ENCODE assay signal across 9 mouse cellular contexts in genomic region chr7:75807460-75808304, GRCm38 (mm10). TPM values are rescaled to one million over a fixed set of nuclear protein-coding genes. Genes with fewer than 3 reads are reported as not detected.
A peak's percentile ranks its signal among the peaks of the same experiment; 100 is the strongest.
DNase-seq lines count a peak whose midpoint lies in the region; ATAC-seq and TF ChIP-seq lines count a peak whose summit lies in the region.
"Had no signal": no experiment of that assay in that cellular context is flagged by ENCODE, and none has a peak within 500 bp of the region (broad histone marks: within the 10 kb centered on the region; RNA-seq: fewer than 3 reads in every experiment).

No protein-coding gene starts in this region.

- no peak overlapping the region for H3K4me2 ChIP-seq in forebrain, embryonic 11.5 days (ENCODE audit: low read depth, low read length, severe bottlenecking)
- H3K4me2 ChIP-seq: midbrain, embryonic 12.5 days had no signal

- H3K9ac ChIP-seq in forebrain, embryonic 11.5 days (ENCODE audit: low read length): no peak overlapping the region
- H3K9ac ChIP-seq: midbrain, embryonic 12.5 days had no signal

- H3K4me3 ChIP-seq in forebrain, embryonic 11.5 days (ENCODE audit: low read depth, low read length): no peak overlapping the region
- H3K4me3 ChIP-seq in forebrain, embryonic 10.5 days: no peak overlapping the region
- no peak overlapping the region for H3K4me3 ChIP-seq in thymus, adult 2 months (ENCODE audit: control insufficient read depth, insufficient read depth, low read length)
- H3K4me3 ChIP-seq: midbrain, embryonic 12.5 days had no signal

- peak; percentile 52 for DNase-seq in forebrain, embryonic 11.5 days (ENCODE audit: low spot score)
- no peak for DNase-seq in forebrain, embryonic 10.5 days (ENCODE audit: extremely low spot score, low spot score)
- DNase-seq in thymus, adult 2 months: no peak
- no peak for DNase-seq in thymus, postnatal 36 days
- DNase-seq in kidney, postnatal 10 days: peak; percentile 68
- peak; percentile 26 for DNase-seq in retina, postnatal 1 day
- DNase-seq in cerebellum, adult 11-12 months: no peak

- H3K9me3 ChIP-seq in forebrain, embryonic 11.5 days (ENCODE audit: control insufficient read depth, low read length): no peaks in the 10 kb centered on the region
- no peaks in the 10 kb centered on the region for H3K9me3 ChIP-seq in forebrain, embryonic 10.5 days
- H3K9me3 ChIP-seq: midbrain, embryonic 12.5 days had no signal

- H3K4me1 ChIP-seq in forebrain, embryonic 11.5 days (replicated peaks; ENCODE audit: control insufficient read depth, insufficient read depth, low read length): no peaks in the 10 kb centered on the region
- H3K4me1 ChIP-seq in forebrain, embryonic 10.5 days: no peaks in the 10 kb centered on the region
- no peaks in the 10 kb centered on the region for H3K4me1 ChIP-seq in thymus, adult 2 months (replicated peaks; ENCODE audit: control insufficient read depth, insufficient read depth, low read length)
- H3K4me1 ChIP-seq: midbrain, embryonic 12.5 days had no signal

- no peaks in the 10 kb centered on the region for H3K27me3 ChIP-seq in forebrain, embryonic 11.5 days (ENCODE audit: control insufficient read depth, insufficient read depth, low read length)
- H3K27me3 ChIP-seq in forebrain, embryonic 10.5 days (ENCODE audit: poor library complexity, severe bottlenecking): no peaks in the 10 kb centered on the region
- H3K27me3 ChIP-seq in thymus, adult 2 months (ENCODE audit: control insufficient read depth, insufficient read depth, low read length): no peaks in the 10 kb centered on the region
- H3K27me3 ChIP-seq: midbrain, embryonic 12.5 days had no signal

- 80% methylated on average over 15 of the region's 17 CpGs for WGBS in forebrain, embryonic 11.5 days
- 82% methylated on average over 17 of the region's 17 CpGs for WGBS in forebrain, embryonic 10.5 days
- 89% methylated on average over 17 of the region's 17 CpGs for WGBS in thymus, adult 2 months

- TF ChIP-seq POLR2A in thymus, adult 2 months (IDR thresholded peaks at IDR 0.05; ENCODE audit: control insufficient read depth, extremely low read depth, insufficient read depth, low read length, poor library complexity): no peak

- TF ChIP-seq CTCF in thymus, adult 2 months (IDR thresholded peaks at IDR 0.05; ENCODE audit: borderline replicate concordance, control insufficient read depth, extremely low read depth, insufficient read depth, low read length, poor library complexity): peak; percentile 43; the same call in 1 of the 2 replicates

- no peak for ATAC-seq in forebrain, embryonic 11.5 days (replicated peaks; ENCODE audit: low FRiP score)
- ATAC-seq in granulocyte monocyte progenitor cell, adult 5-6 weeks (replicated peaks; ENCODE audit: poor library complexity, severe bottlenecking): peak; percentile 44

- H3K36me3 ChIP-seq in forebrain, embryonic 11.5 days (ENCODE audit: control insufficient read depth, insufficient read depth, low read length): no peaks in the 10 kb centered on the region
- no peaks in the 10 kb centered on the region for H3K36me3 ChIP-seq in forebrain, embryonic 10.5 days (replicated peaks)
- no peaks in the 10 kb centered on the region for H3K36me3 ChIP-seq in thymus, adult 2 months (ENCODE audit: control insufficient read depth, insufficient read depth, low read length)
- H3K36me3 ChIP-seq: midbrain, embryonic 12.5 days had no signal

- H3K27ac ChIP-seq in forebrain, embryonic 11.5 days (ENCODE audit: low read depth, low read length): no peak overlapping the region
- no peak overlapping the region for H3K27ac ChIP-seq in forebrain, embryonic 10.5 days
- H3K27ac ChIP-seq in thymus, adult 2 months (ENCODE audit: control insufficient read depth, insufficient read depth, low read length): no peak overlapping the region
- H3K27ac ChIP-seq: midbrain, embryonic 12.5 days had no signal

RNA-seq across cellular contexts. Expression of gene Klhl25, which starts 40.4 kb away (rescaled TPM):
- 22.5 and 25.8 TPM in 2 replicates for polyA plus RNA-seq in forebrain, embryonic 11.5 days (2014; fragmentation: Nextera tagmentation; extraction: Ambion mirVana)
- 24.2 and 25.2 TPM in 2 replicates for polyA plus RNA-seq in forebrain, embryonic 10.5 days (2016; fragmentation: Nextera tagmentation; extraction: Ambion mirVana)
- polyA plus RNA-seq in thymus, adult 2 months (2012; rRNA removed): 24.5 and 29.7 TPM in 2 replicates
- 5.8 and 11.2 TPM in 2 replicates for total RNA-seq in granulocyte monocyte progenitor cell, adult 5-6 weeks (2014; fragmentation: Nextera tagmentation)
- total RNA-seq in granulocyte monocyte progenitor cell, adult 5-6 weeks (2017): 7.7 and 10.4 TPM in 2 replicates

Comparison
In these comparisons a context has a peak if more than half of its experiments do, and no peak if none do; other contexts are left out.
1. DNase-seq: peak in forebrain, embryonic 11.5 days (single experiment), kidney, postnatal 10 days (single experiment) and retina, postnatal 1 day (single experiment); none in forebrain, embryonic 10.5 days (single experiment), thymus, adult 2 months (single experiment), thymus, postnatal 36 days (0 of 2) and cerebellum, adult 11-12 months (single experiment).